Mouse (Mus musculus): ENCODE results near the gene Ube2l3.
A peak's percentile ranks its signal among the peaks of the same experiment; 100 is the strongest.
"Not testable (repeated sequence)": the region's sequence is repeated elsewhere in the genome, so short reads cannot be mapped to it uniquely, and the experiment has no call there.

Gene Ube2l3

GRCm38 (mm10) chr16:17202549-17202948 is at the start of gene Ube2l3:
Gene Ube2l3, minus strand, starts transcription at chr16:17202649.
- DNase-seq (ENCODE audit: low read depth) = no peak

GRCm38 (mm10) chr16:17251539-17251938 is 49.1 kb upstream of the Ube2l3 start:
- DNase-seq (ENCODE audit: low read depth) = no peak

GRCm38 (mm10) chr16:17249135-17249534 is 46.7 kb upstream of the Ube2l3 start:
- DNase-seq (ENCODE audit: low read depth) = peak; percentile 91

GRCm38 (mm10) chr16:17247727-17248126 is 45.3 kb upstream of the Ube2l3 start:
- DNase-seq (ENCODE audit: low read depth) = no peak

GRCm38 (mm10) chr16:17244996-17245395 is 42.5 kb upstream of the Ube2l3 start:
- no peak for DNase-seq (ENCODE audit: low read depth)

GRCm38 (mm10) chr16:17243731-17244130 is 41.3 kb upstream of the Ube2l3 start:
- no peak for DNase-seq (ENCODE audit: low read depth)

GRCm38 (mm10) chr16:17239409-17239808 is 37.0 kb upstream of the Ube2l3 start:
- DNase-seq (ENCODE audit: low read depth) = no peak

- no peak for DNase-seq (ENCODE audit: low read depth)
Observed at GRCm38 (mm10) chr16:17237634-17238033, 35.2 kb upstream of the Ube2l3 start.

GRCm38 (mm10) chr16:17234916-17235665 is 32.6 kb upstream of the Ube2l3 start:
- no peak for DNase-seq (ENCODE audit: low read depth)

GRCm38 (mm10) chr16:17234499-17234895 is 32.0 kb upstream of the Ube2l3 start:
- peak; percentile 57 for DNase-seq (ENCODE audit: low read depth)

- DNase-seq (ENCODE audit: low read depth) = peak; percentile 56
Observed at GRCm38 (mm10) chr16:17233702-17234498, 31.5 kb upstream of the Ube2l3 start.

- peak; percentile 93 for DNase-seq (ENCODE audit: low read depth)
Observed at GRCm38 (mm10) chr16:17232794-17233701, 30.6 kb upstream of the Ube2l3 start, which contains the start of gene Hic2. Gene Hic2, plus strand, starts transcription at chr16:17233572.

- DNase-seq (ENCODE audit: low read depth) = not testable (repeated sequence)
Observed at GRCm38 (mm10) chr16:17231523-17231922, 29.1 kb upstream of the Ube2l3 start.

- DNase-seq (ENCODE audit: low read depth) = no peak
Observed at GRCm38 (mm10) chr16:17226496-17226895, 24.0 kb upstream of the Ube2l3 start.

GRCm38 (mm10) chr16:17225584-17225983 is 23.1 kb upstream of the Ube2l3 start:
- no peak for DNase-seq (ENCODE audit: low read depth)

GRCm38 (mm10) chr16:17222197-17222596 is 19.7 kb upstream of the Ube2l3 start:
- DNase-seq (ENCODE audit: low read depth) = peak; percentile 83

GRCm38 (mm10) chr16:17220127-17220733 is 17.8 kb upstream of the Ube2l3 start:
- no peak for DNase-seq (ENCODE audit: low read depth)

- DNase-seq (ENCODE audit: low read depth) = no peak
Observed at GRCm38 (mm10) chr16:17216934-17217633, 14.6 kb upstream of the Ube2l3 start.

- no peak for DNase-seq (ENCODE audit: low read depth)
Observed at GRCm38 (mm10) chr16:17209981-17210838, 7.8 kb upstream of the Ube2l3 start.

GRCm38 (mm10) chr16:17209404-17209960 is 7.0 kb upstream of the Ube2l3 start:
- DNase-seq (ENCODE audit: low read depth) = no peak

Data from 416B (cell line).